Mouse (Mus musculus) embryo, embryonic 10 days (tissue): ENCODE results near the gene Tmem79.
"Not testable (repeated sequence)": the region's sequence is repeated elsewhere in the genome, so short reads cannot be mapped to it uniquely, and the experiment has no call there.

Source experiments
- DNase-seq: peaks from one replicate; pipeline ENCODE4 v3.0.0-alpha.2; 2015; ENCODE audit warnings: low spot score

Tmem79 gene

GRCm38 (mm10) chr3:88352907-88353306, 17.0 kb upstream of the Tmem79 start:
- DNase-seq = no peak

GRCm38 (mm10) chr3:88350732-88351131, 14.8 kb upstream of the Tmem79 start:
- no peak for DNase-seq

GRCm38 (mm10) chr3:88339006-88339405, 3.1 kb upstream of the Tmem79 start:
- no peak for DNase-seq

GRCm38 (mm10) chr3:88338316-88338715, 2.4 kb upstream of the Tmem79 start:
- no peak for DNase-seq

GRCm38 (mm10) chr3:88337367-88338020, 1.5 kb upstream of the Tmem79 start:
- peak; percentile 19 for DNase-seq

- DNase-seq = no peak
These were observed 403 bp downstream of the Tmem79 start for GRCm38 (mm10) chr3:88335436-88336053.

- DNase-seq = peak; percentile 10
These were observed 979 bp downstream of the Tmem79 start for GRCm38 (mm10) chr3:88334902-88335435.

- DNase-seq = no peak
These were observed 1.8 kb downstream of the Tmem79 start for GRCm38 (mm10) chr3:88334029-88334658.

- DNase-seq = peak; percentile 69
These were observed 4.7 kb downstream of the Tmem79 start for GRCm38 (mm10) chr3:88331282-88331681.

GRCm38 (mm10) chr3:88328956-88329355, 7.0 kb downstream of the Tmem79 start:
- no peak for DNase-seq

GRCm38 (mm10) chr3:88324951-88325405, 11.0 kb downstream of the Tmem79 start, which contains the start of gene Glmp:
Gene Glmp (plus strand): TSS chr3:88325023.
- peak; percentile 82 for DNase-seq

GRCm38 (mm10) chr3:88299172-88299571, 36.8 kb downstream of the Tmem79 start:
- DNase-seq = no peak

- no peak for DNase-seq
These were observed 38.6 kb downstream of the Tmem79 start for GRCm38 (mm10) chr3:88297321-88297851.

- peak; percentile 98 for DNase-seq
These were observed 39.2 kb downstream of the Tmem79 start, which contains the start of the genes Tsacc and Cct3 for GRCm38 (mm10) chr3:88296561-88297318. Gene Tsacc (minus strand): TSS chr3:88296999. Gene Cct3 (plus strand): TSS chr3:88297116.

- DNase-seq = no peak
These were observed 39.8 kb downstream of the Tmem79 start for GRCm38 (mm10) chr3:88296110-88296560.

- DNase-seq = not testable (repeated sequence)
These were observed 40.7 kb downstream of the Tmem79 start for GRCm38 (mm10) chr3:88295272-88295671.

GRCm38 (mm10) chr3:88291970-88292369, 44.0 kb downstream of the Tmem79 start:
- DNase-seq = peak; percentile 33

GRCm38 (mm10) chr3:88288133-88288713, 47.7 kb downstream of the Tmem79 start:
- not testable (repeated sequence) for DNase-seq

- DNase-seq = no peak
These were observed 48.8 kb downstream of the Tmem79 start, which contains the start of gene Gm38392 for GRCm38 (mm10) chr3:88287110-88287509. Gene Gm38392 (minus strand): TSS chr3:88287210.

- not testable (repeated sequence) for DNase-seq
These were observed 50.4 kb downstream of the Tmem79 start for GRCm38 (mm10) chr3:88285565-88285895.
